Mouse (Mus musculus): ENCODE data around the gene Ptpn18. TPM values are rescaled to one million over a fixed set of nuclear protein-coding genes. Genes with fewer than 3 reads are reported as not detected.

Gene Ptpn18
- total RNA-seq, 1 experiment from 2014 or later: 186 TPM

DNA sequence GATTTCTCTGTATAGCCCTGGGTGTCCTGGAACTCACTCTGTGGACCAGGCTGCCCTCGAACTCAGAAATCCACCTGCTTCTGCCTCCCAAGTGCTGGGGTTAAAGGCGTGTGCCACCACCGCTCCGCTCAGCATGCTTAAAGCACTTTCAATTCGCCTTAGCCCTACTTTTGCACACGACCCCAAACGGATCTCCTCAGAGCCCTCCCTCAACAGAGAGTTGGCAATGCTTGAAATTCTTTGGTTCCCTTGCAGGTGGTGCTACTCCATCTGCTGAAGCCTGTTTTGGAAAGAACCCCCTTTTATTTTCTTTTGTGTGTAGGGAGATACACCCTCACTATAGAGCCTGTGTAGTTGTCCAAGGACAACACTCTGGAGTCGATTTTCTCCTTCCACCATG, 1.1 kb upstream of the Ptpn18 start:
- no peak for ATAC-seq (replicated peaks in 1 of 2; ENCODE audit: insufficient read depth in 1 of 2, low FRiP score in 2 of 2, low TSS enrichment in 1 of 2, low read depth in 1 of 2, poor library complexity in 2 of 2, severe bottlenecking in 2 of 2)

GRCm38 (mm10) chr1:34460061-34460441, 489 bp downstream of the Ptpn18 start:
- peak; percentile 28 to 49 for ATAC-seq (replicated peaks in 1 of 2; ENCODE audit: insufficient read depth in 1 of 2, low FRiP score in 2 of 2, low TSS enrichment in 1 of 2, low read depth in 1 of 2, poor library complexity in 2 of 2, severe bottlenecking in 2 of 2)

DNA sequence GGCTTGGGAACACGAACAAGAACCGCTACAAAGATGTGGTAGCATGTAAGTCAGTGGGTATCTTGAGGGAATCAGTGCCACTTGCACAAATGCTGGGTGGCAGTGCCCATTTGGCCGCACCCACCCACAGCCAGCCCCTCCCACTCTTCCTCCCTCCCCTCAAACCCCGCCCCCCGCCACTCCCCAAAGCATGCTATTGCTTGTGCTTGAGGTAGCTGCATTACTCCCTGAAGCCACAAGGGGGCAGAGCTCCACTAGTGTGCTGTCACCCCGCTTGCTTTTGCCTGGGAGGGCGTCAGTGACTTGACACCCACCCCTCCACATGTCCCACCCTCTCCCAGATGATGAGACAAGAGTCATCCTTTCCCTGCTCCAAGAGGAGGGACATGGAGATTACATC, 3.2 kb downstream of the Ptpn18 start:
- peak; percentile 31 to 47; a peak in 2 of 4 replicates for ATAC-seq (replicated peaks in 1 of 2; ENCODE audit: insufficient read depth in 1 of 2, low FRiP score in 2 of 2, low TSS enrichment in 1 of 2, low read depth in 1 of 2, poor library complexity in 2 of 2, severe bottlenecking in 2 of 2)

DNA sequence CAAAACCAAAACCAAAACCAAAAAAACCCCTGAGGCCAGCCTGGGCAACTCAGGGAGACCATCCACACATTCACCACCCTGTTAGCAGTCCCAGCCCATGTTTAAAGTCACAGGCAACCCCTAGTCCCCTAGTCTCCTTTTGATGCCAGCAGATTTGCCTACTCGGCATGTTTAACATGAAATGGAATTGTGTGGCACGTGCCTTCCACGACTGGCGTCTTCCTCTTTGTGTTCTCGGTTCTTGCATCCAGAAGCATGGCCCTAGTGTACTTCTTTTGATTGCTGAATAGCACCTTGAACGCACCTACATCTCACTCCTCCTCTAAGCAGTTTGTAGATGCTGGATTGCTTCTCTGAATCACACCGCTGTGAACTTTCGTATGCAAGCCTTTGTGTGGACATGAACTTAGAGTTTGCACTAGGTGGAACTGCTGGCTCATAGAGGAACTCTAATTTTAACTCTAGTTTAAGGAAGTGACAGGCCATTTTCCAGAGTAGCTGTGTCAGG, 4.8 kb downstream of the Ptpn18 start:
- peak; percentile 41 to 54 for ATAC-seq (replicated peaks in 1 of 2; ENCODE audit: insufficient read depth in 1 of 2, low FRiP score in 2 of 2, low TSS enrichment in 1 of 2, low read depth in 1 of 2, poor library complexity in 2 of 2, severe bottlenecking in 2 of 2)

- peak in 1 of 2 experiments; percentile 5; a peak in 1 of 4 replicates for ATAC-seq (replicated peaks in 1 of 2; ENCODE audit: insufficient read depth in 1 of 2, low FRiP score in 2 of 2, low TSS enrichment in 1 of 2, low read depth in 1 of 2, poor library complexity in 2 of 2, severe bottlenecking in 2 of 2)
Observed at GRCm38 (mm10) chr1:34465445-34465844, 5.9 kb downstream of the Ptpn18 start.

DNA sequence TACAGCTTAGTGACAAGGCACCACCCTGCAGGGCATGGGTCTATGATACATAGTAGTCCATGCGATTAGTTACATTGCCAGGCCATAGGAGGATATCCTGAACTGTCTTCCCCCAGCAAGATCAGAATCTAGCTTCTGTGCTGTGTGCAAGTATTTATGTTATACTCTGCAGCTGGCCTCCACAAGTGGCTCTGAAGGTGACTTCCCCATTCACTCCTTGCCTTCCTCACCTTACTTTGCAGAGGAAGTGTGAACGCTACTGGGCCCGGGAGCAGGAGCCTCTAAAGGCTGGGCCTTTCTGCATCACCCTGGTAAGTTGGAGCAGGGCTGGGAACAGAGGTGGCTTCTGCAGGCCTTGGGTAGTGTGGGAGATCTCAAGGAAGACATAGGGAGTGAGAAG, 8.5 kb downstream of the Ptpn18 start:
- ATAC-seq (replicated peaks in 1 of 2; ENCODE audit: insufficient read depth in 1 of 2, low FRiP score in 2 of 2, low TSS enrichment in 1 of 2, low read depth in 1 of 2, poor library complexity in 2 of 2, severe bottlenecking in 2 of 2): peak; percentile 24 to 34

DNA sequence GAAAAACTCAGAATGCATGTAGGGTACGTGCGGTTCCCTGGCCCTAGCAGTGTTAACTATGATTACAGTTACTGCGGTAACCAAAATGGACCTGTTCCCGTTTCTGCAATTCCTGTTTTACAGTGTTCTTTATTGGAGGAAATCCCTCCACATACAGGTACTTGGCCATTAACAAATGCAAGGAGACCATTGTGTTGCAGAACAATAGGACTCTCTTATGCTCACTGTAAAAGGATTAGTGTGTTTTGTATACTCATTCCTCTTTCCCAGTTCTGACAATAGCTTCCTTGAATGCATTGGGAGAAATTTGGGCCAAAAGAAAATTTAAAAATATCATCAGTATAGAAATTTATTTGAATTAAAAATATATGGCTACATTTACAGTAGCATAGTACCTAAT, 8.9 kb downstream of the Ptpn18 start:
- no peak for ATAC-seq (replicated peaks in 1 of 2; ENCODE audit: insufficient read depth in 1 of 2, low FRiP score in 2 of 2, low TSS enrichment in 1 of 2, low read depth in 1 of 2, poor library complexity in 2 of 2, severe bottlenecking in 2 of 2)

GRCm38 (mm10) chr1:34469801-34470200, 10.2 kb downstream of the Ptpn18 start:
- no peak for ATAC-seq (replicated peaks in 1 of 2; ENCODE audit: insufficient read depth in 1 of 2, low FRiP score in 2 of 2, low TSS enrichment in 1 of 2, low read depth in 1 of 2, poor library complexity in 2 of 2, severe bottlenecking in 2 of 2)

DNA sequence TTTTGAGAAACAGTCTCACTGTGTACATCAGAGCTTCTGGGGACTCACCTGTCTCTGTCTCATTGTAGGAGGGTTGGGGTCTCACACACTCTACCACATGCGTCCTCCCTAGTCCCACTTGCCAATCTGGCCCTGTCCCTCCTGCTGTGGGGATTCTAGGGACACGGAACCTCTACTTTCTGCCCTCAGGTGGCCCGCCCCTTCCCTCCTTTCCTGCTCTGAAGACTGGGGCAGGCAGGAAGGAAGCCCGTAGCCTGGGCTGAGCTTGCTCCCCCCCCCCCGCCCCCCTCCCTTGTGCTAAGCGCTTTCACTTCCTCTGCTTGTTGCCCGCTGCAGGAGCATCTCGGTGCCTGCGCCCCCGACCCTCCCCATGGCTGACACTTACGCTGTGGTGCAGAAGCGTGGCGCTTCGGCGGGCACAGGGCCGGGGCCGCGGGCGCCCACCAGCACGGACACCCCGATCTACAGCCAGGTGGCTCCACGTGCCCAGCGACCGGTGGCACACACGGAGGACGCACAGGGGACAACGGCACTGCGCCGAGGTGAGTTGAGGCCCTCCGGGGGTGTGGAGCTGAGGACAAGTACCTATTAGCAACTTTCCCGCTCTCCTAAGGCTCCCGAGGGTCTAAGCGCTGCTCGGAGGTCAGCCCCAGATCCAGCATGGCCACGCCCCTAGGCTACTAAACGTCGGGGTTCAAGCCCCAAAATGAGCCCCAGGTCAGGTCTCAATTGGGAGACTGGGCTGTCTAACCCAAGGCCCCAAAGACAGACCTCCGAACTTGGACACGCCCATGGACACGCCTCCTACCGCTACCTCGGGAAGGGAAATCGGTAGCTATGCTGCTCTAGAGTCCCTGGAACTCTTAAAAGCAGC, 13.1 kb downstream of the Ptpn18 start:
- ATAC-seq (replicated peaks in 1 of 2; ENCODE audit: insufficient read depth in 1 of 2, low FRiP score in 2 of 2, low TSS enrichment in 1 of 2, low read depth in 1 of 2, poor library complexity in 2 of 2, severe bottlenecking in 2 of 2): peak; percentile 82 to 83

DNA sequence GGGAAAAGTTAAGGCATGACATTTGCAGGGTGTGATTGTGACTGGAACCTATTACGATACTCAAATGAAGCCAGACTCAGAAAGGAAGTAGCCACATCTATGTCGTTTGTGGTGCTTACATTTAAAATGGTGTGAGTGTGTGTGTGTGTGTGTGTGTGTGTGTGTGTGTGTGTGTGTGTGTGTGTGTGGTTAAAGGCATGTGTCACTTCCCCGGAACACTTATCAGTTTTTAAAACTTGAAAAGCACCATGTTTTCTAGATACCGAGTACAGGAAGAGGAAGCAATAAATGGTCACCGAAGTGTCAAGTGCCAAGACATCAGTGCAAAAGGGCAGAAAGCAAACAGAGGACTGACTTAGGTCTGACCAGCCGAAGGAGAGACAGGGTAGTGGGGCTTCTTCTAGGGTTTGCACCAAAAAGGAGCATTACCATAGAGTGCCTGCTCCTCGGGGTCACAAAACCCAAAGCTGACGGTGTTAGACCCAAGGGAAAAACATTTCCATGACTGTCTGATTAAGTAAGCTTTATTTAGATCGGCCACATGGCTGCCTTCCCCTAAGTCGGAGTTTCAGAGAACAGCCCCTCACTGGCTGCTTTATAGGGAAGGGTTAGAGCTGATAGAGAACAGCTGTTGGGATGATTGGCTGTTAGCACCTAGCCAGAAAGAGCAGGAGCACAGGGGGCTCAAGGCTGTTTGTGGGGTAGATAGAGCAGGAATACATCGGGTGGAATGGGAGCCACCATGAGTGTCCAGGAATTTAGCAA, 19.5 kb downstream of the Ptpn18 start:
- ATAC-seq (replicated peaks in 1 of 2; ENCODE audit: insufficient read depth in 1 of 2, low FRiP score in 2 of 2, low TSS enrichment in 1 of 2, low read depth in 1 of 2, poor library complexity in 2 of 2, severe bottlenecking in 2 of 2): peak; percentile 26 to 37; a peak in 3 of 4 replicates

DNA sequence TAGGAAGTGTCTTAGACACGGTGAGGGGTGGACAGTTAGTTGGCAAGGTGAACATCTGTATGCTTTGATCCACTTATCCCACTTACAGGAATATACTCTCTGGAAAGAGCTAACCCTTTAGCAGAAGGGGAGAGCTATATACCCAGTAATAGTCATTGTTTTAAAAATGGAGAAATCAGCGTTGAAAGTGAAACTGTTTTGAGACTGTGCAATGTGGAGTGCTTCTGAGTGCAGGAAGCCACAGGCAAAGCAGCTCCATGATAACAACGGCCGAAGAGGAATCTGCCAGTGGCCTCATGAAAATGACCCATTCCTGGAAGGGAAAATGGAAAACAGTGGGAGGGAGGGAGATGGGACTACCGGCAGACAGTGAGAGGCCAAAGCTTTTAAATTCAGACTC, 21.2 kb downstream of the Ptpn18 start:
- 0 out of 4 replicates have a peak, but pooled peaks of 1 of the 2 experiments have one; percentile 29 for ATAC-seq (replicated peaks in 1 of 2; ENCODE audit: insufficient read depth in 1 of 2, low FRiP score in 2 of 2, low TSS enrichment in 1 of 2, low read depth in 1 of 2, poor library complexity in 2 of 2, severe bottlenecking in 2 of 2)

- ATAC-seq (replicated peaks in 1 of 2; ENCODE audit: insufficient read depth in 1 of 2, low FRiP score in 2 of 2, low TSS enrichment in 1 of 2, low read depth in 1 of 2, poor library complexity in 2 of 2, severe bottlenecking in 2 of 2): peak; percentile 20 to 24
Observed at GRCm38 (mm10) chr1:34481920-34482669, 22.5 kb downstream of the Ptpn18 start.

DNA sequence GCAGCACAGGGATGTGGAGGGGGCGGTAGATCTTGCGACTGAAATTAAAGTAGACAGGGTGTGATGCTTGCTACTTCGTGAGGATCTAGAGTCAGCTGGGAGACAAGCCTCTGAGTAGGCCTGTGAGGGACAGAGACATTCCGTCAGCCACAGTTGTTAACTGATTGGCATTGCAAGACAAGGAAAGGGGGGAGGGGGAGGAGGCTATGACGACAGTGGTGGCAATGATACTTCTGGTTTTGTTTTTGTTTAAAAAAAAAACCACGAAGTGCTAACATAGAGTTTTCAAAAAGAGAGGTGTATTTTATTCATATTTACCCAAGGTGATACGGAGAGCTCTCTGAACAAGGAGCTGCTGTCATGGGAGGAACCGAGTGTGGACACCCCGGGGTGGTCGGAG, 24.9 kb downstream of the Ptpn18 start:
- peak in 1 of 2 experiments; percentile 43; a peak in 2 of 4 replicates for ATAC-seq (replicated peaks in 1 of 2; ENCODE audit: insufficient read depth in 1 of 2, low FRiP score in 2 of 2, low TSS enrichment in 1 of 2, low read depth in 1 of 2, poor library complexity in 2 of 2, severe bottlenecking in 2 of 2)

GRCm38 (mm10) chr1:34485461-34486188, 26.1 kb downstream of the Ptpn18 start:
- ATAC-seq (replicated peaks in 1 of 2; ENCODE audit: insufficient read depth in 1 of 2, low FRiP score in 2 of 2, low TSS enrichment in 1 of 2, low read depth in 1 of 2, poor library complexity in 2 of 2, severe bottlenecking in 2 of 2): peak; percentile 73 to 79

GRCm38 (mm10) chr1:34487383-34487782, 27.8 kb downstream of the Ptpn18 start:
- ATAC-seq (replicated peaks in 1 of 2; ENCODE audit: insufficient read depth in 1 of 2, low FRiP score in 2 of 2, low TSS enrichment in 1 of 2, low read depth in 1 of 2, poor library complexity in 2 of 2, severe bottlenecking in 2 of 2): no peak

GRCm38 (mm10) chr1:34489852-34490541, 30.4 kb downstream of the Ptpn18 start:
- ATAC-seq (replicated peaks in 1 of 2; ENCODE audit: insufficient read depth in 1 of 2, low FRiP score in 2 of 2, low TSS enrichment in 1 of 2, low read depth in 1 of 2, poor library complexity in 2 of 2, severe bottlenecking in 2 of 2): peak; percentile 19 to 46; a peak in 3 of 4 replicates

All from hematopoietic stem cell, adult 5-6 weeks (primary cell).